Mouse (Mus musculus) G1E (cell line): ENCODE measurements around the gene Arhgap6. TPM values are rescaled to one million over a fixed set of nuclear protein-coding genes. Genes with fewer than 3 reads are reported as not detected.

Experiments used
- ATAC-seq: 2 replicates; pipeline ENCODE4 v1.8.0; 2016; ENCODE audit warnings: mild to moderate bottlenecking; ENCODE audit not compliant: insufficient number of reproducible peaks, poor library complexity, low FRiP score, severe bottlenecking; ENCODE audit errors: extremely low read depth
- DNase-seq: peaks from one replicate; pipeline ENCODE4 v3.0.0; 2012; ENCODE audit warnings: low spot score
- H3K27me3 ChIP-seq: 2 replicates; pipeline ENCODE4 v1.6.1; 2012; ENCODE audit warnings: mild to moderate bottlenecking, low read length, inconsistent platforms; ENCODE audit not compliant: insufficient read depth
- H3K36me3 ChIP-seq: replicated peaks from 2 replicates; pipeline ENCODE3; 2012; ENCODE audit warnings: mild to moderate bottlenecking, inconsistent platforms
- H3K4me1 ChIP-seq: 2 replicates; pipeline ENCODE4 v1.6.1; 2012; ENCODE audit warnings: low read depth, low read length, inconsistent platforms, mixed read lengths; ENCODE audit not compliant: insufficient read depth
- H3K4me3 ChIP-seq: 2 replicates; pipeline ENCODE4 v1.5.1; 2012; ENCODE audit warnings: low read depth, mild to moderate bottlenecking, inconsistent platforms, low read length, moderate library complexity, mixed read lengths
- H3K9me3 ChIP-seq: replicated peaks from 2 replicates; pipeline ENCODE4 v1.6.1; 2012; ENCODE audit warnings: inconsistent platforms
- CTCF ChIP-seq: IDR thresholded peaks from 2 replicates; pipeline ENCODE4 v1.5.1; 2012; ENCODE audit warnings: low read depth, low read length, inconsistent platforms, mixed read lengths
- GATA1 ChIP-seq: IDR thresholded peaks from 2 replicates; pipeline ENCODE4 v1.6.1; 2012; ENCODE audit warnings: borderline replicate concordance, low read length, inconsistent platforms, mixed read lengths
- GATA2 ChIP-seq: IDR thresholded peaks from 2 replicates; pipeline ENCODE4 v1.6.1; 2012; ENCODE audit warnings: low read depth, low read length, inconsistent platforms, borderline replicate concordance
- POLR2AphosphoS5 ChIP-seq: IDR thresholded peaks from 2 replicates; pipeline ENCODE4 v1.6.1; 2012; ENCODE audit warnings: low read depth, low read length, inconsistent platforms; ENCODE audit not compliant: insufficient replicate concordance
- TAL1 ChIP-seq: conservative IDR thresholded peaks from 2 replicates; pipeline ENCODE4 v1.6.1; 2012; ENCODE audit warnings: low read depth, low read length, inconsistent platforms, mixed read lengths
- polyA plus RNA-seq: library from polyadenylated mRNA; stranded (reverse); fragments of >175 nt; gene quantifications from 2 replicates; pipeline ENCODE4 v1.2.3, GENCODE M21; 2012
- total RNA-seq, 2 experiments: library from RNA; stranded (forward) in 1 of 2; stranded (reverse) in 1 of 2; fragments of 200-1000 nt in 1 of 2; fragments of >200 nt in 1 of 2; fragmentation: Nextera tagmentation in 1 of 2; gene quantifications; 2 replicates each; pipeline ENCODE4 v1.2.3; 2014 to 2017

Gene Arhgap6
- total and polyA plus RNA-seq, 3 experiments = 25.8 to 75.3 (median 54.9) TPM

DNA sequence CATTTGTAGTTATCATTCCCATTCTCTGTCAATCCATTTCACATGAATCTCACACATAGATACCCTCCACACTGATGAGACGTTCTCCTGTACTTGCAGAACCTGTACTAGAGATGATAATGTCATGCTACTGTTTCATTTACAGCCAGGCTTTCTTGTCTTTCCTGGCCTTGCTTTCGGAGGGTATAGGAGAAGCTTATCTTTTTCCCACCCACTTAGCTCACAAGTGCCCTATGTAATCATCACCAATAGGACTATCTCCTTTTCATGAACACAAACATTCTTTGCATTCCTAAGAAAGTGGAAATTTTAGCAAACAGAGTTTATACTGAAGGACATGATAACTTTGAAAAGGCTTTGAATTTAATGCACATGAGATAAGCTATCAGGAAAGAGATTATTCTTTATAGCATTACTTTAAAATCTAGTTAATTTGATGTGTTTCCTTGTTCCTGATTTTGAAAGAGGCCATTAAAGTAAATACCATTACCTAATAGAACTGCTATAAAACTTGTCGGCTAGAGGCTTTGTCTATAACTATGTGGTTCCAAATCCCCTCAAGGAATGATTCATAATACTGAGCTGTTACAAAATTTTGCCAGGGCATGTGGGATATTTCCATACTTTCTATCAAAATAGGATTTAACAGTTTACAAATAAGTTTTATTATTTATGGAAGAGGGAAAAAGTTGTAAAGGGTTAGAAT is 427.6 kb downstream of the Arhgap6 start:
- Histone ChIP-seq H3K27me3 (no peaks in the 10 kb centered on the region), H3K36me3 (peaks cover 9% of the 10 kb centered on the region), H3K4me1 (peaks cover 17% of the 10 kb centered on the region; the same call in 1 of the 2 replicates), H3K9me3 (no peaks in the 10 kb centered on the region), H3K4me3 (no peak overlapping the region)
- no peak for TF ChIP-seq GATA1
- TF ChIP-seq TAL1 = no peak
- no peak for TF ChIP-seq POLR2AphosphoS5
- no peak for TF ChIP-seq GATA2
- TF ChIP-seq CTCF = no peak
- ATAC-seq (no peak), DNase-seq (no peak)

DNA sequence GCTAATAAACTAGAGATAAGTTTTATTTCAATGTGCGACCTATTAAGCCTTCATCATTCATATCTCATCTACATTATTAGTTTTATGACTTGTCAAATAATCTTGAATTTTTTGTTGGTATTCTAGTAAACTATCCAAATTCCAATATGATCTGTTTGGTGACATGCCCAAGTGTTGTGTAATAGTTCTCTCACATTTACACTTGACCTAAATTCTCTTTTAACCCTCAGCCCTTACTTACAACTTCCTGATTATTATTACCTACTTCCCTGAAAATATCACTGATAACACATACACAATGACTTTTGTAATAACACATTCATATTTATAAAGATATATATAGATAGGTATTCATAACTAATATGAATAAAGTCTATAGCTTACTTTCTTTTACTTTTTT is 461.0 kb downstream of the Arhgap6 start:
- Histone ChIP-seq H3K4me1 (no peaks in the 10 kb centered on the region), H3K36me3 (peaks cover 37% of the 10 kb centered on the region), H3K27me3 (no peaks in the 10 kb centered on the region), H3K4me3 (no peak overlapping the region), H3K9me3 (no peaks in the 10 kb centered on the region)
- no peak for ATAC-seq
- no peak for TF ChIP-seq POLR2AphosphoS5
- no peak for TF ChIP-seq GATA1
- TF ChIP-seq CTCF = no peak
- no peak for DNase-seq

DNA sequence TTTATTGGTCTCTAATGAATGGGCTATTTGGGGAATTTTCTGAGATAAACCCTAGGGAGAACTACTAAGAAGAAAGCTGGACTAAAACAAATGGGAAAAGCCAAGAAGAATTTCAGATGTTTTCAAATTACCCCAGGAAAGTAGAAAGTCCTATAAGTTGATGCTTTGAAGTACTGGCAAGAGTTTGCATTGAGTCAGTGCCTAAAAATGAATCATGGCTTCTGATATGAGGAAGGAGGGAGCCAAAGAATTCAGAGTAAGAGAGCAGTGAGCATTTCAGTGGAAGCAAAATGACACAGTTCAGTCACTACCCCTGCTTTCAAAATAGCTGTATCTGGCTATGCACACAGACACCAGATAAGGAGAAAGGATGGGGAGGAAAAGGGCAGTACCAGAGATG is 461.8 kb downstream of the Arhgap6 start:
- no peak overlapping the region for H3K4me3 ChIP-seq
- DNase-seq (no peak), ATAC-seq (no peak)
- no peaks in the 10 kb centered on the region for H3K4me1 ChIP-seq
- H3K9me3 ChIP-seq = no peaks in the 10 kb centered on the region
- peaks cover 40% of the 10 kb centered on the region for H3K36me3 ChIP-seq
- TF ChIP-seq CTCF (no peak), TAL1 (no peak), POLR2AphosphoS5 (no peak), GATA2 (no peak), GATA1 (no peak)
- no peaks in the 10 kb centered on the region for H3K27me3 ChIP-seq

DNA sequence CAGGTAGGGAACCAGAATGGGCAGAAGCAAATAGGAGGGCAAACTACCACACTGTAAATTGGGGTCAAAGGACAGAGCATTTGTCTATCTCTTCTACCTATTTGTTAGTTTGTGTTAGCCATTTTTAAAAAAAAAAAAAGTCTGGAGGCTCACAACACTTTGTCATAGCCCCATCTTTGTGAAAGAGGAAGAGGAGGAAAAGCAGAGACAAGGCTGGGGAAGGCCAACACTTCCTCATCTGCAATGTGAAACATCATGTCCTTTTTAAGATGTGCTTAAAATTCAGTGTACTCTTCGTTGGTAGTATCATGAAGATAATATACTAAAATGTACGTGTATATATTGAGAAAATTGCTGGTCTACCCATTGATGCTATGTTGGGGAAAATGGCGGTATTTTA is 466.1 kb downstream of the Arhgap6 start:
- Histone ChIP-seq H3K9me3 (no peaks in the 10 kb centered on the region), H3K36me3 (peaks cover 59% of the 10 kb centered on the region), H3K4me1 (no peaks in the 10 kb centered on the region), H3K4me3 (no peak overlapping the region), H3K27me3 (no peaks in the 10 kb centered on the region)
- no peak for DNase-seq
- ATAC-seq = no peak
- TF ChIP-seq POLR2AphosphoS5 (no peak), TAL1 (no peak), GATA1 (no peak)

DNA sequence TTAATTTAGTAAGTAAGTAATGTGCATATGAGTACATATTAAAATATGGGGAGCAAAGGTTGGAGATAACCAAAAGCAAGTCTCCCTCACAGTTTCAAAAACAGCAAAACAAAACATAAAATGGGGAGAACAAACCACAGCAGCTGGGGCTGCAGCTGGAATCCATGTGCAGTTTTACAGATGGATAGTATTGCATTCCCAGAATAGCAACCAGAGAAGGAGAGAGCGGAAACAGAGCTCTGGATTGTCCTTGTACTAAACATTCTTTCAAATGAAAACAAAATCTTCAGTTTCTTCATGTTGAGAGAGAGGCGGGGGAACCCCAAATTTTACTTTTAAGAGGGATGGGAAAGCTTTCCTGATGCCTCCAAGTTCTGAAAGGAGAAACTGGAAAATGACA is 467.3 kb downstream of the Arhgap6 start:
- no peak overlapping the region for H3K4me3 ChIP-seq
- no peak for ATAC-seq
- H3K27me3 ChIP-seq = no peaks in the 10 kb centered on the region
- no peak for DNase-seq
- H3K9me3 ChIP-seq = no peaks in the 10 kb centered on the region
- H3K36me3 ChIP-seq = peaks cover 52% of the 10 kb centered on the region
- no peaks in the 10 kb centered on the region for H3K4me1 ChIP-seq
- TF ChIP-seq CTCF = no peak
- TF ChIP-seq TAL1 = no peak
- TF ChIP-seq GATA2 = no peak
- no peak for TF ChIP-seq POLR2AphosphoS5
- no peak for TF ChIP-seq GATA1

DNA sequence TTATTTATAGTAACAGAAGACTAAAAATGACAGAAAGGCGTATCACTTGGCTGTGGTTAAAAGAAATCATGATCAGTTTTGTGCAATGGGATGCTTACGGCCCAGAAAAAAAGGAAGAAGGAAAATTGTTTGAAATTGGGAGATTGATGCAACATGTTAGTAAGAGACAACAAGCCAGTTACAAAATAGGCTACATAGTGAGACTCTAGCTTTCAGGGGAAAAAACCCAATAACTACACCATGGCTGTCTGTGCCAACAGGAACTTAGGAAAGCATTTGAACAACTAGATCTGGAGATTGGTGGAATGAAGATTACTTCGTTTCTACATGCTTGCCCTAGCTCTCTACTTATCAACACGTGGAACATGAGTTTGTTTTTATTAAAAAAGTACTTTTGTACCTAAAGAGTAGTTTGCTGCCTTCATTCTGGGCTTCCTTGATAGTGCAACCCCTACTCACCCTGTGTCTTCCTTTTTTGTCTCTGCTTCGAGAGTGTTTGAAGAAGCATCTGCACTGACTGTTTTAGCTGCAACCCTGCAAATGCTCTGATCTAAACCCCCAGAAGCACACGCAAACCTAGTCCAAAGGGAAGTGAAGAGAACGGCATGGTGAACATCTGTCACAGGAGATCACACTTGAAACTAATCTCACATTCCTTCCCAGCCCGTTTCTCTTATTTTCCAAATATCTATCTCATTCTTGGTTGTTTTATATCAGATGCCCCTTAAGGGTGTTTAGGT is 468.7 kb downstream of the Arhgap6 start:
- TF ChIP-seq POLR2AphosphoS5 (no peak), TAL1 (no peak), GATA2 (no peak), CTCF (no peak), GATA1 (no peak)
- ATAC-seq = no peak
- no peak overlapping the region for H3K4me3 ChIP-seq
- peaks cover 45% of the 10 kb centered on the region for H3K36me3 ChIP-seq
- no peaks in the 10 kb centered on the region for H3K27me3 ChIP-seq
- DNase-seq = no peak
- no peaks in the 10 kb centered on the region for H3K4me1 ChIP-seq
- no peaks in the 10 kb centered on the region for H3K9me3 ChIP-seq
